Mouse (Mus musculus) C2C12 (cell line): ENCODE data around the gene Ncan.

Experiments used
- CTCF ChIP-seq: IDR thresholded peaks from one replicate; pipeline ENCODE4 v1.5.1; 2011; ENCODE audit not compliant: control insufficient read depth, insufficient read depth, insufficient read length
- MAX ChIP-seq: IDR thresholded peaks from one replicate; pipeline ENCODE4 v1.6.1; 2011; ENCODE audit warnings: mild to moderate bottlenecking, control low read depth
- MYOD1 ChIP-seq: IDR thresholded peaks from one replicate; pipeline ENCODE4 v1.6.1; 2011; ENCODE audit warnings: low read depth; ENCODE audit not compliant: control insufficient read depth, insufficient read length

GRCm38 (mm10) chr8:70073682-70074081, 47.0 kb downstream of the Ncan start:
- TF ChIP-seq CTCF (no peak), MYOD1 (no peak), MAX (no peak)
